Mouse (Mus musculus) lung, postnatal 10 days (tissue): ENCODE data around the gene Zfp433.
"Not testable (repeated sequence)": the region's sequence is repeated elsewhere in the genome, so short reads cannot be mapped to it uniquely, and the experiment has no call there.

ENCODE experiments used
- DNase-seq: peaks from one replicate; pipeline ENCODE4 v3.0.0; 2021

Zfp433 gene

GRCm38 (mm10) chr10:81704531-81705301, at the start of gene Zfp433:
TSS of gene Zfp433 (plus strand) at chr10:81704825.
- not testable (repeated sequence) for DNase-seq

DNA sequence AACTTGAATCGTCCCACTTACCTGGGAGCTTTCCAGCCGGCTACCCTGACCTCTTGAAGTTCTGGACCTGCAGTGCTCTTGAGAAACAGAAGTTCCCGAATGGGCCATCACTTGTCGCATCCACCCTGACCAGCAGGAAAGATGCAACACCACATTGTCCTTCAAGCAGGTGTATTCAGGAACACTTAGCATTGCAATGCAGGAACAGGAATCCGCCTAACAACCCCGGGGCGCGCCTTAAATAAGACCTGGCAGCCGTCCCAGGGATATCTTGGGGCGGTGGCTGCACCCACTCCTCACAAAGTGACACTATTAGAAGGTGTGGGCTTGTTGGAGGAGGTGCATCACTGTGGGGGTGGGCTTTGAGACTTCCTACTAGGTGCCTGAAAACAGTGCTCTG, 49.4 kb upstream of the Zfp433 start:
- DNase-seq, result no peak

- no peak for DNase-seq
Observed at GRCm38 (mm10) chr10:81656174-81656573, 48.5 kb upstream of the Zfp433 start.

DNA sequence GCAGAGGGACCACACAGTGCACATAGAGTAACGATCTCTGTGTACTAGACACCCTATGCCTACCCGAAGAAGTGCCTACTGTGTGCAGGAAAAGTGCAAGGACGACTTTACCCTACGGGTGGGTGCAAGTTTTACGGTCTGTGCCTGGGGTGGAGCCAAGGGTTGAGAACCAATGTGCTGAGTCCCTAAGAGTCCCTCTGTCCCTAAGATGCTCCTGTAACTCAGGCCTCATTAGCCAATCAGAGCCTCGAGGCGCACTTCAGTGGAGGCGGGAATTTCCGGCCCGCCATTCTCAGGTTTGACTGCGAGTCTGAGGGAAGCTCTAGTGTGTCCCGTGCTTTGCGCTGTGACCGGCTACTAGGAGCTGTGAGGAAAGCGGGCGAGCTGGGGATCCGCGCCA, 17.5 kb upstream of the Zfp433 start:
- DNase-seq, result not testable (repeated sequence)

DNA sequence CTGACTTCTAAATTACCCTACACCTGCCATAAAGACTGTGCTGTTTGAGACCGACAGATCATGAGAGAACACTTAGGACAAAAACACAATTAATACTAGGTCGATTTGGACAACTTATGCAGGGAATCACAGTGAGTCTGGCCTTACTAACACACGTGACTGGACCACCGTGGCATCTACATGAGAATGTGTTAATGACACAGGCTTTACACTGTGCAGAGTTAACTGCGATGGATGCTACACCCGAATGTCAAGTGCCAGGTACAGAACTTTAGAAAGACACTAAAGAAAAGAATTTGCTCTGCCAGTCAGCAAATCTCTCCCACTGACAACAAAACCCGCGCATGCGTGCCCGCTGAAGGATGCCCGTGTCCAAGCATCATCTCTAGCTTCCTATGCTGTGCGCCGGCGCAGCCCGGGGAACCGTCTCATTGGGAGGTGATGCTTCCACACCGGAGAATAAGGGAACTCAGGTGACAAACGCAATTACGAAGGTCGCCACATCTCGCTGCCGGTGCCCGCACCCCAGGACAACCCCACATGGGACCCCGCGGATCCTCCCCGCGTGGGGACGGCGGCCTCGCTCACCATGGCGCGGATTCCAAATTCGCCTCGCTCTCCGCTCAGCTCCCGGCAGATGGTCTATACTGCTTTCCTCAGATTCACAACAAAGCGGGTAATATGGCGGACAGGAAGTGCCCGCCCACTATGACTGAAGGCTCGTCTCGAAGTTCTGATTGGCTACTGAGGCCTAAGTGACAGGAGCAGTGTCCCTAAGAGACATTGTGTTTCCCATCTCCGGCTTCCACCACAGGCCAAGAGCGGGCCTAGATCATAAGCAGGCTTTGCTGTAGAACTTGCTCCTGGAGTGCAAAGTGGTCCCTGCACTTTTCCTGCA, 66.1 kb downstream of the Zfp433 start, which contains the start of gene Gm3055:
Gene Gm3055 (minus strand): TSS at position 656 of the 898 bp plus-strand sequence.
- not testable (repeated sequence) for DNase-seq

DNA sequence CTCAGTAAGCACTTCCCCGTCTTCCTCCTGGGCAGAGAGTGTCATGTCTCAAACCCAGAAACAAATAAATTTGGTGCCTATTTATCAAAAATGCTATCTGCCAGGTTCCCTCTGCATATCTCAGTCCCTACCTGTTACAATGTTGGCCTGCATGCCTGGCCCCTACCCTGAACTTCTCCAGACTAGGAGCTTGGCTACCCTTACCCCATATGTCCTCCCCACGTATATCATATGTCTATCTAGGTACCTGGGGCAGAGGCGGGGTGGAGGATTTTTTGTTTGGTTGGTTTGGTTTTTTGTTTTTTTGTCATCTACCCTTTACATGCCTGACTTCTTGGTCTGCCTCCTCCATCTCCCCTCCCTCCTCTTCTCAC, 66.8 kb downstream of the Zfp433 start:
- not testable (repeated sequence) for DNase-seq
